Mouse (Mus musculus) adrenal gland, postnatal 36 days (tissue): ENCODE results near the gene Fank1. TPM values are rescaled to one million over a fixed set of nuclear protein-coding genes. Genes with fewer than 3 reads are reported as not detected.
"Not testable (repeated sequence)": the region's sequence is repeated elsewhere in the genome, so short reads cannot be mapped to it uniquely, and the experiment has no call there.

Source experiments
- DNase-seq, 2 experiments: peaks; one replicate each; pipeline ENCODE4 v3.0.0; 2021; ENCODE audit warnings: mixed read lengths in 1 of 2
- total RNA-seq, 2 experiments: library from RNA; stranded (reverse); gene quantifications; 2 replicates each; pipeline ENCODE4 v1.2.3; 2021

The Fank1 gene
- total RNA-seq, 2 experiments from 2014 or later = 0.50 TPM; not detected in 1

- no peak for DNase-seq
These were observed 52.9 kb downstream of the Fank1 start for GRCm38 (mm10) chr7:133829579-133829978.

- no peak for DNase-seq
These were observed 62.9 kb downstream of the Fank1 start for GRCm38 (mm10) chr7:133839546-133839945.

GRCm38 (mm10) chr7:133842079-133842478, 65.4 kb downstream of the Fank1 start:
- no peak for DNase-seq

DNA sequence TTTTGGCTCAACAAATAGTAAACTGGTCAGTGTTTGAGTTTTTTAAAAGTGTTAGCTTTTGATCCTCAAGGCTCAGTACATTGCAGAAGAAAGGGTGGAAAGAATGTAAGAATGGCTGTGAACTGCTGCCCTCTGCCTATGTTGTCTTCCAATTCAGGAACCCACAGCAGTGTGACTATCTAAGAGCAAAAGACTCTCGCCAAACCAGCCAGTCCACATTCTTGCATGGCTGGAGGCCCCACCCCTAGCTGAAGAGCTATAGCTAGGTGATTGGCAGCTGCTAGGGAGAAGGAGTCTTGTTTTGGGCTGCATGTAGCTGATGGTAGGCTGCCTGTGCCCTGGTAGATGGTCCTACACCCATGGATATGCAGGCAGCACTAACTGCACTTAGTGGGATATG, 70.5 kb downstream of the Fank1 start:
- no peak for DNase-seq

GRCm38 (mm10) chr7:133848180-133848579, 71.5 kb downstream of the Fank1 start:
- no peak for DNase-seq

DNA sequence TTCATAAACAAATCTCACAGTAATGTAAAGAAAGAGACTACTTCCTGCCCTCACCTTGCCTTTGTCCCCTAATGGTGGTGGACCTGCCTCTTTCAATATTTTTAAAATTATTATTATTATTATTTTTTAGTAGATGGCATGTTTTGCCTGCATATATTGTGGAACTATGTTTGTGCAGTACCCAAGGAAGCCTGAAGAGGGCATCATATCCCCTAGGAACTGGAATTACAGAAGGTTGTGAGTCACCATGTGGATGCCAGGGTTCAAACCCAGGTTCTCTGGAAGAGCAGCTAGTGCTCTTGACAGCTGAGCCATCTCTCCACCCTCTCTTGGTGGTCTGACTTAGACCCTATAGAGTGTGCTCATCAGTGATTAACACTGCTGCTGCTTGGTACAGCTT, 74.1 kb downstream of the Fank1 start:
- no peak for DNase-seq

GRCm38 (mm10) chr7:133856278-133856677, 79.6 kb downstream of the Fank1 start:
- peak; percentile 73 to 78 for DNase-seq

- no peak for DNase-seq
These were observed 81.8 kb downstream of the Fank1 start for GRCm38 (mm10) chr7:133858506-133858905.

GRCm38 (mm10) chr7:133859548-133859947, 82.9 kb downstream of the Fank1 start:
- DNase-seq = no peak

GRCm38 (mm10) chr7:133862233-133862632, 85.6 kb downstream of the Fank1 start:
- DNase-seq = no peak

DNA sequence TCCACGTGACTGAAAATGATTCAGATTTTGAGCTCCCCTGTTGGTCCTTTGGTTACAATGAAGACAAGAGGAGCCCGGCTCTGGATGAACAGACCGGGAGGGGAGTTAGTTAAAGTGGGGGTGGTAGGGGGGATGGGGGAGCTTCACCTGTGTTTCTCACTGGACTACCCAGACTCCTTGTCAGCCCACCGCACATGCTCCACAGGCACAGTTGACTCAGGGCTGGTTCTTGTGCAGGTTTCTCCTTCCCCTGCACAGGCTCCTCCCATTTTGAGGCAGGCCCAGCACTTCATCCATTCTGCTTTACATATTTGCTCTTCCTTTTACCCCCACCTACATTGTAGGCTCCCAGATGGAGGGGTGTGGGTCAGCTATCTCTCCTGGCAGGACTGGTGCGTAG, 86.1 kb downstream of the Fank1 start:
- no peak for DNase-seq

GRCm38 (mm10) chr7:133863151-133863550, 86.5 kb downstream of the Fank1 start:
- DNase-seq = peak; percentile 24 to 31

GRCm38 (mm10) chr7:133863684-133864083, 87.0 kb downstream of the Fank1 start:
- DNase-seq = no peak

- no peak for DNase-seq
These were observed 93.6 kb downstream of the Fank1 start for GRCm38 (mm10) chr7:133870265-133870664.

DNA sequence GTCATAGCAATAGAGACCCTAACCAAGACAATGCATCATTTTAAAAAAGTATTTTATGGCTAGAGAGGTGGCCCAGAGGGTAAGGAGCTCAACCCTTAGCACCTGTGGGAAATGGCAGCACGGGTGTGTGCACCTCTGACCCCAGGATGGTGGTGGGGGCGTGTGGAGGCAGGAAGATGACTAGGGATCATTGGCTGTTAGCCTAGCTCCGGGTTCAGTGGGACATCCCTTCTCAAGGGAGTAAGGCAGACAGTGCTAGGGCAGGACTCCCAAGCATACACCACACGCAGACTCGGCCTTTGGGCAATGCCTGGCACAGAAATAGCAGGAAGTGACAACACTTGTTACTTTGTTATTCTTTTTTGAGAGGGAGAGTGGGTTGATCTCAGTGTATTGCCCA, 96.0 kb downstream of the Fank1 start:
- DNase-seq = no peak

DNA sequence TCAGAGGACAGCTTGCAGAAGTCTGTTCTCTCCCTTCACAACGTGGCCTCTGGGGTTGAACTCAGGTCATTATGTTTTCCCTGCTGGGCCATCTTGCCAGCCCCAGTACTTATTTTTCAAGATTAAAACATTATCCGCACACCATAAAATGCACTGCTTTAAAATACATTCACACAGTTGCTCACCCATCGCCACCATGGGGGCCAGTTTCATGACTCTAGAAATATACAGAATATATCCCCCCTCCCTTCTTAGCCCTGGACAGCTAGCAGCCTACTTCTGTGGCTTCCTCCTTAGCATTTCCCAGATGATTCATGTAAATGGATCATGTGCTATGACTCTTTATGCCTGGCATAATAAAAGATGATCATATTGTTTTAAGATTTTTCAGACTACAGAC, 99.5 kb downstream of the Fank1 start:
- DNase-seq = no peak

- DNase-seq = no peak
These were observed 100.1 kb downstream of the Fank1 start for GRCm38 (mm10) chr7:133876646-133877342.

DNA sequence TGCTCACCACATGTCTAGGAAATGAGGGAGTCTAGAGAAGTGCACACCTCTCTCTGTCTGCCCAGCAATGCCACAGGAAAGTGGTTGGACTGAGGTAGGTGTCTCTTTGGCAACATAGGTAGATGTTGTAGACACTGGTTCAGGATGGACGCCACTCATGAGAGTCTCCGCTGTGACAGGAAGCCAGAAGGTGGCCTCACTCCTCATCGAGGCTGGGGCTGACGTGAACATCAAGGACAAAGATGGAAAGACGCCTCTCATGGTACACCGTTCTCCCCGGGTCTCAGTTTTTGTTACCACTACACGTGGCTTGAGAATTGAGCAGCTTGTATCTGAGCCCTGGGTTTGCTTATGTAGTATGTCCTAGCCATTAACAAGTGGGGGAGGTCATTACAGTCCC, 103.1 kb downstream of the Fank1 start:
- DNase-seq = no peak

DNA sequence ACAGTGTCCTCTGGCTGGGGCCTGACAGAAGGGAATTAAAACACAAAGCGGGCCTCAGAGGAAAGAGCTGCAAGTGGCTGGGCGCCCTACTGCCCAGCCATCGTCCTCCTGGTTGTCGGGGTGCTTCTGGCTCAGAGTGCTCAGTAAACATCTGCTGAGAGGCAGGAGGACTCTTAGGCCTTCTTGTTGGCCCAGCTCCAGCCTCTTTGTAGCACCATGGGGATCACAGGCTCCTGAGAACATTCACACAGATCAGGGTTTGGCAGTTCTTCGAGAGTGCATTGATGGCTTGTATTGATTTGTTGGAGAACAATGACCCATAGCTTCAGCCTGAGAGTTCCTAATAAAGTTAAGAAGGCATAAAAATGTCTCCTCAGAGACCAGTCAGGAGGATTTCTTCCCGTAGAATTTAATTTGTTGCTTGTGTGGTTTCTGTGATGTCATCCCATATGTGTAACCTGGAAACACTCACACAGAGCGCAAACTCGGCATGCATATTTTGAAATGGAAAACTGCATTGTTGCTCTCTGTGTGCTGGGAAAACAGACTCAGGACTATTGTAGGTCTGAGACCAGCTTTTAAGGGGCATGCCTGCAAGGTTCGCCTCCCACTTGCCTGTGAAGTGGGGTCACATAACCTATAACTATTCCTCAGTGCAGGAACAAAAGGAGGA, 108.2 kb downstream of the Fank1 start:
- DNase-seq = not testable (repeated sequence)

DNA sequence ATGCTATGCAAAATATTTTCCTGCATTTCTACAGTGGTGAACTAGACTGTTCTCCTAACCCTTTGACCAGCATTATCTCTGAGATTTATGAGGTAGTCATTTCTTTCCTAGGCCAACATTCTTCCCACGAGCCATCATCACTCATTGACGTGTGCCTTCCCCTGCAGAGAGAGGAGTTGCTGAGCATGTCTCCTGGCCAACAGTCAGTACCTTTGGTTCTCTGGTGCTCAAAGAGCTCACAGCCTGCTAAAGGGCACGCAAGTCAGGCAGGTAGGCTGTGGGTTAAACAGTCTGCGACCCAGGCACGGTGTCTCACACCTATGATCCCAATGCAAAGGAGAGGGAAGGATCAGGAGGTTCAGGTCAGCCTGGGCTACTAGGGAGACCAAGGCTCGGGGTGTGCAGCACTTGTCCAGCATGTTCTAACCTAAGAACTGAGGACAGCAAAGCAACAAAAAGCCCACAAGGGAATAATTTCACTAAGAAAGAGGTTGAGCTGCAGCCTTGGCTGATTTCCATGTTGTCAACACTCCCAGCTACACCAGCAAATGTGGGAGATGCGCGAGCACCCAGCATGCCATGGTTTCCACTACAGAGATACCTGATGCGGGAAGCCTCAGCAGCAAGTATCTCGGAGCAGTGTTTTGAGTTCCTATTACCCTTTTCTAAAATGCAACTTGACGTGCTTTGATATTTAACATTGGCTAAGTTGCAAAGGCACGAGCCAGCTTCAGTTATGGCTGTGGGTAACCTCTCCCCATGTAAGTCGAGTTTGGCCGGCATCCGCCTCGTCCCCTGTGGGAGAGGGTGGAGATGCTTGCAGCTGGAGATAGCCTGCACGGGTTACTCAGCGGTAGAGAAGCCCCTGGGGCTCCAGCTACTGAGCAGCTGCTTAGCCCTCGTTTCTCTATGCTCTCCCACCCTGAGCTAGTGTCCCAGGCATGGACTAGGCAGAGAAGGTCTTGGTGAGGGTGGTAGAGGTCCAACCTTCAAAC, 112.6 kb downstream of the Fank1 start:
- peak in 1 of 2 experiments; percentile 28 for DNase-seq

GRCm38 (mm10) chr7:133889986-133890385, 113.3 kb downstream of the Fank1 start:
- DNase-seq = no peak

GRCm38 (mm10) chr7:133891298-133891697, 114.6 kb downstream of the Fank1 start:
- DNase-seq = no peak

DNA sequence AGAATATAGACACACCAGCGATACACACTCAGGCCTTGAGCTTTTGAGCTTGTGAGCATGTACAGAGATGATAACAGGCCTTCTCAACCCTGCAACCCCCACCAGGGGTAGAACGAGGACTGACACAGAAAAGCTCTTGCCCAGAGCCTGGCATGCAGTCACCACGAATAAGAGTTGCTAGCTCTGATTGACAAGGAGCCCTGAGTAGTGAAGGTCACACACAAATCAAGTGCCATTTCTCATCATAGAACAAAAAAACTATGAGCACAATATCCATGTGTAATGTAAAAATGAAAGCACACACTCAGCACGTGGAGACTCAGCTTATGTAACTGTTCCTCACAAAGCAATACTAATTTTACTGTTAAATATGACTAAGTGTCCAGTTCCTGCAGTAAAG, 115.1 kb downstream of the Fank1 start:
- peak; percentile 15 to 41 for DNase-seq
